Mouse (Mus musculus) ES-E14 (cell line): ENCODE results near the gene Nfkb2. TPM values are rescaled to one million over a fixed set of nuclear protein-coding genes. Genes with fewer than 3 reads are reported as not detected.

Experiments used
- DNase-seq: peaks from one replicate; pipeline ENCODE4 v3.0.0-alpha.2; 2013; ENCODE audit warnings: low read depth, low spot score
- H3K27ac ChIP-seq: 2 replicates; pipeline ENCODE4 v1.5.1; 2012; ENCODE audit warnings: low read depth, mild to moderate bottlenecking, low read length, moderate library complexity, mixed read lengths; ENCODE audit not compliant: poor library complexity, insufficient read depth, severe bottlenecking
- H3K36me3 ChIP-seq: 2 replicates; pipeline ENCODE4 v1.6.1; 2012; ENCODE audit warnings: mild to moderate bottlenecking, low read length, moderate library complexity, mixed read lengths; ENCODE audit not compliant: control insufficient read depth, poor library complexity, insufficient read depth, severe bottlenecking
- H3K4me1 ChIP-seq, 2 experiments: fragments of 150-350 bp in 1 of 2; sonication (generic) in 1 of 2; 2 replicates each; pipeline ENCODE4 v1.6.1; 2012; ENCODE audit warnings: low read length in 2 of 2, mild to moderate bottlenecking in 1 of 2, mixed read lengths in 1 of 2; ENCODE audit not compliant: control insufficient read depth in 2 of 2, insufficient read depth in 2 of 2, poor library complexity in 1 of 2
- H3K4me3 ChIP-seq, 2 experiments: fragments of 150-350 bp in 1 of 2; sonication (generic) in 1 of 2; 2 replicates each; pipeline ENCODE4 v1.5.1; 2012; ENCODE audit warnings: low read length in 2 of 2, low read depth in 1 of 2, mild to moderate bottlenecking in 1 of 2, mixed read lengths in 1 of 2; ENCODE audit not compliant: insufficient read depth in 1 of 2, poor library complexity in 1 of 2, severe bottlenecking in 1 of 2
- H3K9ac ChIP-seq: 2 replicates; pipeline ENCODE4 v1.6.1; 2012; ENCODE audit warnings: low read depth, mild to moderate bottlenecking, low read length, mixed read lengths; ENCODE audit not compliant: poor library complexity, insufficient read depth, severe bottlenecking
- H3K9me3 ChIP-seq: fragments of 150-350 bp; sonication (generic); 2 replicates; pipeline ENCODE4 v1.6.1; 2012; ENCODE audit warnings: low read depth, mild to moderate bottlenecking, low read length; ENCODE audit not compliant: control insufficient read depth, insufficient read depth
- CHD2 ChIP-seq: IDR thresholded peaks from 2 replicates; pipeline ENCODE4 v1.6.1; 2014; ENCODE audit warnings: mild to moderate bottlenecking, low read depth, low read length, inconsistent platforms
- HCFC1 ChIP-seq: IDR thresholded peaks from 2 replicates; pipeline ENCODE4 v1.6.1; 2012; ENCODE audit warnings: low read length, inconsistent platforms, borderline replicate concordance; ENCODE audit not compliant: insufficient read depth
- MAFK ChIP-seq: IDR thresholded peaks from 2 replicates; pipeline ENCODE4 v1.6.1; 2014; ENCODE audit warnings: mild to moderate bottlenecking, low read depth, low read length, inconsistent platforms; ENCODE audit not compliant: insufficient read depth
- ZC3H11A ChIP-seq: IDR thresholded peaks from 2 replicates; pipeline ENCODE4 v1.6.1; 2012; ENCODE audit warnings: low read depth, mild to moderate bottlenecking, inconsistent platforms, low read length, borderline replicate concordance
- ZNF384 ChIP-seq: IDR thresholded peaks from 2 replicates; pipeline ENCODE4 v1.6.1; 2012; ENCODE audit warnings: low read depth, low read length, inconsistent platforms
- in situ Hi-C, 2 experiments: fragments of 600-800 bp; cut with MboI; formaldehyde crosslinking; loops; one replicate each; pipeline ENCODE4 v1.15.1; 2025; ENCODE audit warnings: low sequenced_read_pairs in 2 of 2, inconsistent platforms in 1 of 2; ENCODE audit not compliant: unreplicated experiment in 2 of 2
- total RNA-seq: library from RNA; depleted of rRNA; stranded (reverse); fragments of 300-350 nt; gene quantifications from 2 replicates; pipeline ENCODE4 v1.2.3, GENCODE M21; 2012

The Nfkb2 gene
- total RNA-seq, 1 experiment: 13.0 TPM

GRCm38 (mm10) chr19:46338942-46339286 is 34.8 kb downstream of the Nfkb2 start:
- in situ Hi-C loops: no loop called here
- H3K9me3 ChIP-seq: no peaks in the 10 kb centered on the region

GRCm38 (mm10) chr19:46339287-46339971 is 35.3 kb downstream of the Nfkb2 start:
- in situ Hi-C loops: no loop called here
- no peaks in the 10 kb centered on the region; the same call in 1 of the 2 replicates for H3K36me3 ChIP-seq
- H3K9ac ChIP-seq: peak overlapping the region; percentile 13; the same call in 1 of the 2 replicates
- H3K4me1 ChIP-seq: peaks cover 7 to 10% of the 10 kb centered on the region in 2 experiments; a peak in 2 of 4 replicates
- H3K27ac ChIP-seq: no peak overlapping the region
- H3K9me3 ChIP-seq: no peaks in the 10 kb centered on the region
- peak overlapping the region in 1 of 2 experiments; percentile 21; a peak in 2 of 4 replicates for H3K4me3 ChIP-seq
- TF ChIP-seq CHD2: no peak
- no peak for TF ChIP-seq ZNF384
- TF ChIP-seq MAFK: no peak
- no peak for TF ChIP-seq ZC3H11A
- no peak for TF ChIP-seq HCFC1
- no peak for DNase-seq

More at GRCm38 (mm10) chr19:46338942-46339286, 34.8 kb downstream of the Nfkb2 start:
- Histone ChIP-seq H3K9ac (peak overlapping the region; percentile 13; the same call in 1 of the 2 replicates), H3K36me3 (no peaks in the 10 kb centered on the region; the same call in 1 of the 2 replicates), H3K27ac (no peak overlapping the region), H3K4me1 (peaks cover 7 to 10% of the 10 kb centered on the region in 2 experiments; a peak in 2 of 4 replicates), H3K4me3 (peak overlapping the region in 1 of 2 experiments; percentile 21; a peak in 2 of 4 replicates)
- no peak for DNase-seq
- TF ChIP-seq HCFC1 (no peak), ZNF384 (no peak), ZC3H11A (no peak), CHD2 (no peak), MAFK (no peak)

GRCm38 (mm10) chr19:46344710-46345419 is 40.7 kb downstream of the Nfkb2 start:
- Histone ChIP-seq H3K4me1 (peaks cover 3 to 7% of the 10 kb centered on the region in 2 experiments; a peak in 3 of 4 replicates), H3K4me3 (no peak overlapping the region), H3K36me3 (no peaks in the 10 kb centered on the region), H3K9me3 (no peaks in the 10 kb centered on the region), H3K27ac (no peak overlapping the region), H3K9ac (no peak overlapping the region)
- no peak for DNase-seq
- TF ChIP-seq CHD2 (no peak), HCFC1 (no peak), MAFK (no peak), ZC3H11A (no peak), ZNF384 (no peak)
- in situ Hi-C loops: no loop called here

GRCm38 (mm10) chr19:46347146-46347545 is 43.0 kb downstream of the Nfkb2 start:
- in situ Hi-C loops: no loop called here
- no peak for DNase-seq
- Histone ChIP-seq H3K9ac (no peak overlapping the region), H3K36me3 (no peaks in the 10 kb centered on the region), H3K4me3 (no peak overlapping the region), H3K9me3 (no peaks in the 10 kb centered on the region), H3K4me1 (peaks cover 3% of the 10 kb centered on the region in 2 experiments; a peak in 3 of 4 replicates), H3K27ac (no peak overlapping the region)
- no peak for TF ChIP-seq ZC3H11A
- TF ChIP-seq CHD2: no peak
- TF ChIP-seq ZNF384: no peak
- TF ChIP-seq MAFK: no peak
- TF ChIP-seq HCFC1: no peak
